Mouse (Mus musculus): ENCODE data around the gene Ggnbp2.
A peak's percentile ranks its signal among the peaks of the same experiment; 100 is the strongest.

DNA sequence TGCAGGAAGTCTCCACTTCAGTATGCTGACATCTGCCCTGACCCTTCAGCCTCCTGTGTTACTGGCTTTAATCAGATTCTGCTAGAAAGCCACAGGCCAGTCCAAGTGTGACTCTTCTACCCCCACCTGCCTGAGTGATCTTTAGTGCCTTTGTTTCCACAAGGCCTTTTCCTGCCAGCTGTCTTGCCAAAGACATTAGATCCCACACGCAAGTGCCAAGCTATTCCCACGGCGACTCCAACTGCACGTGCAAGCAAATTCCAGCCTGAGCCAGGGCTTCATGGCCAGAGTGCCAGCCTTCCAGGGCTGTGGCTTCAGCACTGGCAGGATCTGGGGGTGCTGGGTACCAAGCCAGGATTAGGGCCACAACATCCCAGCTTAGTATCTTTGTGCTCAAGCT is 39.8 kb upstream of the Ggnbp2 start:
- no peak for TF ChIP-seq POLR2A (IDR thresholded peaks at IDR 0.05; ENCODE audit: insufficient read length, low read depth)
- no peak for TF ChIP-seq TCF3 (IDR thresholded peaks at IDR 0.05; ENCODE audit: insufficient read length, low read depth)
- TF ChIP-seq TCF12 (IDR thresholded peaks at IDR 0.05; ENCODE audit: insufficient read depth, poor library complexity, severe bottlenecking) = no peak
- peak in 2 of 3 experiments; percentile 48 to 76 for TF ChIP-seq MYOD1 (IDR thresholded peaks at IDR 0.05; ENCODE audit: control insufficient read depth in 1 of 3, insufficient read length in 2 of 3, low read depth in 2 of 3)
- no peak for TF ChIP-seq MAX (IDR thresholded peaks at IDR 0.05; ENCODE audit: low read depth)
- TF ChIP-seq POLR2AphosphoS2 (IDR thresholded peaks at IDR 0.05; ENCODE audit: insufficient read length, low read depth) = no peak
- no peak for TF ChIP-seq USF1 (IDR thresholded peaks at IDR 0.05; ENCODE audit: low read depth)
- TF ChIP-seq MYOG (IDR thresholded peaks at IDR 0.05; ENCODE audit: control insufficient read depth in 1 of 3, insufficient read depth in 1 of 3, insufficient read length in 2 of 3, low read depth in 2 of 3) = peak in 2 of 3 experiments; percentile 70 to 88
- no peak for TF ChIP-seq E2F4 (IDR thresholded peaks at IDR 0.05; ENCODE audit: insufficient read depth)
- no peak for TF ChIP-seq REST (IDR thresholded peaks at IDR 0.05; ENCODE audit: insufficient read depth, insufficient read length)

Measured in myocyte (in vitro differentiated cells).